Mouse (Mus musculus) lung, postnatal 14 days (tissue): ENCODE results near the gene Slbp.

ENCODE experiments used
- DNase-seq: peaks from one replicate; pipeline ENCODE4 v3.0.0; 2021

The Slbp gene

GRCm38 (mm10) chr5:33628820-33629300 is 23.5 kb downstream of the Slbp start:
- DNase-seq: peak; percentile 42

- peak; percentile 17 for DNase-seq
Measured at GRCm38 (mm10) chr5:33627968-33628367, 24.4 kb downstream of the Slbp start.

- DNase-seq: no peak
Measured at GRCm38 (mm10) chr5:33623766-33624165, 28.6 kb downstream of the Slbp start.

- DNase-seq: no peak
Measured at GRCm38 (mm10) chr5:33622671-33623070, 29.7 kb downstream of the Slbp start.

GRCm38 (mm10) chr5:33614391-33614790 is 38.0 kb downstream of the Slbp start:
- no peak for DNase-seq

GRCm38 (mm10) chr5:33611795-33612194 is 40.6 kb downstream of the Slbp start:
- no peak for DNase-seq

GRCm38 (mm10) chr5:33609226-33609625 is 43.1 kb downstream of the Slbp start:
- DNase-seq: no peak

- no peak for DNase-seq
Measured at GRCm38 (mm10) chr5:33607434-33607833, 44.9 kb downstream of the Slbp start.

- no peak for DNase-seq
Measured at GRCm38 (mm10) chr5:33606631-33607030, 45.7 kb downstream of the Slbp start.

GRCm38 (mm10) chr5:33605314-33605713 is 47.1 kb downstream of the Slbp start:
- no peak for DNase-seq

GRCm38 (mm10) chr5:33593620-33594019 is 58.8 kb downstream of the Slbp start:
- no peak for DNase-seq

GRCm38 (mm10) chr5:33589221-33589888 is 63.0 kb downstream of the Slbp start:
- peak; percentile 79 for DNase-seq

- DNase-seq: no peak
Measured at GRCm38 (mm10) chr5:33588066-33588465, 64.3 kb downstream of the Slbp start.

- no peak for DNase-seq
Measured at GRCm38 (mm10) chr5:33587498-33588058, 64.8 kb downstream of the Slbp start.
